Mouse (Mus musculus): ENCODE data around the gene Slc25a29. TPM values are rescaled to one million over a fixed set of nuclear protein-coding genes. Genes with fewer than 3 reads are reported as not detected.

Slc25a29 gene
- total RNA-seq, 4 experiments from 2014 or later: 13.7 to 15.9 (median 14.6) TPM

DNA sequence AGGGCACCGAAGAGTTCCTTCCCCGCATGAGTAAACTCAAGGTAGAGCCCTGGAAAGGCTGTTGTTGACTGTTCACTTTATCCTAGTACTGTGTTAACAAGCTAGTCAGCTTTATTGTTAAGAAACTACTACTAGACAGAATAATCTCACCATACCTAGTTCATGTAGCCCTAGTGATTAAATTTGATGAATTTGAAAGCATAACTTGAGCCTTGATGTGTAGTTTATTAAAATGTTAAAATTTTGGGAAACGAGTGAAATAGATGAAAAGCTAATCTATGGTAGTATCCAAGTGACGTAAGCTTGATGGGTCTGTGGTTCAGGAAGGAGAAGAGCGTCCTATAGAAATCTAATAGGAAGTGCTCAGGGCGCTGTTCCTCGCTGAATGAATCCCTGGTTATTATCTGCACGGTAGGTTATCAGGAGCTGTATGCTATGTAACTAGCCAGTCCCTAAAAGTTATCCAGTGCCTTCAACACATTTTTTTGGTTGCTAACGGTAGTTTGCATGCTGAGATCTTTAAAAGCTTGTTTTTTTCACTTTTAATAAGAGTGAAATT, 40.6 kb downstream of the Slc25a29 start:
- DNase-seq (ENCODE audit: low spot score in 2 of 2): no peak

DNA sequence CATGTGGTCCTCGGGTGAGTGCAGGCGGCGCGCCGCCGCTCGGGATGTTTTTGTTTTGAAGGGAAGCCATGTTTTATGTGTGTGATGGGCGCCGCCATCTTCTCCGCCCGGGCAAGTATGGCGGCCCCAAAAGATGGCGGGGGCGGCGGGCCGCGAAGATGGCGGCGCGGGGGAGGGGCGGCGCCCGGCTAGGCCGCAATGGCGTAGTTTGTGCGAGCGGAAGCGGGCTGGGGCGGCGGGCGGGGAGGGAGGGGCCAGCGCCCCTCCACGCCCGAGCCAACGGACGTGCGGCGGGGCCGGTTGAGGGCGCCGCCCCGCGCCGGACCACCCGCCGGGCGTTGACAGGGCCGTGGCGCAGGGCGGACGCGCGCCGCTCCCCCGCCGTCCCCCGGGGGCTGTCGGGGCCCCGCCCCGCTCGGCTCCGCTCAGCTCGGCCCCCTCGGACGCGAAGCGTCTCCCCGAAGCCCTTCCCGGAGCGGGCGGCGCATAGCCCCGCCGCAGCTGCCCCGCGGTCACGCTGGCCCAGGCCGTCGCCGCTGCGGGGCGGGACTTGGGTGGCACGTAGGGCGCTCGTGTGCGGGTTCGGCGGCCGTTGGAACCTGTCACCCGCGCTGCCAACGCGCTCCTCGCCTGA, 41.5 kb downstream of the Slc25a29 start:
- DNase-seq (ENCODE audit: low spot score in 2 of 2): peak; percentile 54 to 72

DNA sequence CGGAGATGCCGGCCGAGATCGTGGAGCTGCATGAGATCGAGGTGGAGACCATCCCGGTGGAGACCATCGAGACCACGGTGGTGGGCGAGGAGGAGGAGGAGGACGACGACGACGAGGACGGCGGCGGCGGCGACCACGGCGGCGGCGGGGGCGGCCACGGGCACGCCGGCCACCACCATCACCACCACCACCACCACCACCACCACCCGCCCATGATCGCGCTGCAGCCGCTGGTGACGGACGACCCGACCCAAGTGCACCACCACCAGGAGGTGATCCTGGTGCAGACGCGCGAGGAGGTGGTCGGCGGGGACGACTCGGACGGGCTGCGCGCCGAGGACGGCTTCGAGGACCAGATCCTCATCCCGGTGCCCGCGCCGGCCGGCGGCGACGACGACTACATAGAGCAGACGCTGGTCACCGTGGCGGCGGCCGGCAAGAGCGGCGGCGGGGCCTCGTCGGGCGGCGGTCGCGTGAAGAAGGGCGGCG, 42.2 kb downstream of the Slc25a29 start:
- DNase-seq (ENCODE audit: low spot score in 2 of 2): peak; percentile 34 to 40

DNA sequence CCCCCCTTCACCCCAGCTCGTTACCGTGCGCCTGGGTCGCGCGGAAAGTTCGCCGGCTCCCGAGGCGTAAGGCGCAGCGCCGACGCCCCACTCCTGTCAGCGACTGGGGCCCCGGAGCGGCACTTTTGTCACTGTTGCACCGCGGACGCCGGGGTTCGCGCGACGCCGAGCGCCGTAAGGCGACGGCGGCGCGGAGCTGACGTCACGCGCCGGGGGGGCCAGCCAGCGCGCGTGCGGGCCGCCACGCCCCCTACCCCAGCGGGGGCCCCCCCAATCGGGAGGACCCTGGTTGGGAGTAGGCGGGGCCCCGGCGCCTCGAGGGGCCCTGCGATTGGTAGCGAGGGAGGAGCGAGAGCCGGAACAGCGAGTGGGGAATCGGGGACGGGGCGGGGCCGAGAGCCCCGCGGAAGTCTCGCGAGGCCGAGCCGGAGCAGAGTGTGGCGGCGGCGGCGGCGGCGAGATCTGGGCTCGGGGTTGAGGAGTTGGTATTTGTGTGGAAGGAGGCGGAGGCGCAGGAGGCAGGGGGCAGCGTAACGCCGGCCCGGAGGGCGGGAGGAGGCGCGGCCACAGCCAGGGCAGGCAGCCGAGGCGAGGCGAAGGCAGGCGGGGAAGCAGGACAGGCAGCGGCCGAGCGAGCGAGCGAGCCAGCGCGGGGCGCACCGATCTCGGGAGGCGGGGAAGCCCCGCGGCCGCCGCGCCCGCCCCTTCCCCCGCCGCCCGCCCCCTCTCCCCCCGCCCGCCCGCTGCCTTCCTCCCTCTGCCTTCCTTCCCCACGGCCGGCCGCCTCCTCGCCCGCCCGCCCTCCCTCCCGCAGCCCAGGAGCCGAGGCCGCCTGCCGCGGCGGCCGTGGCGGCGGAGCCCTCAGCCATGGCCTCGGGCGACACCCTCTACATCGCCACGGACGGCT, 42.9 kb downstream of the Slc25a29 start, which contains the start of gene Yy1:
Gene Yy1, plus strand, starts transcription at position 428 of the 907 bp plus-strand sequence.
- peak; percentile 89 to 98 for DNase-seq (ENCODE audit: low spot score in 2 of 2)

DNA sequence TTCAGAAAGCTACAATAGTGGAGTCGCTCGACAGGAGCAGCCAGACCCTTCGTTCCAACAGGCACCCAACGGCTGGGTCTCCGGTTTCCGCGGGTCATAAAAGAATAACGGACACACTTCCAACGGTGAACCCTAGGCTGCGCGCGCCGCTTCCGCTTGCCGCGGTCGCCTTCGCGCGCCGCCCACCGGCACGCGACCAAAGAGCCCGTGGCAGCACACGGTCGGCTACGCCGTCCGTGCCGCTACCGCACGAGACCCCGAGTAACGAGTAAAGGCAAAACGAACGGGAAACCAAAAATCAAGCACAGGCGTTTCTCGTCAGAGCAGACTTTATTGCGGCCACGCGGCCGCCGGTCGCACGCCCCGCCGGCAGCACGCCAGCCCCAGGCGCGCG, 43.5 kb downstream of the Slc25a29 start:
- DNase-seq (ENCODE audit: low spot score in 2 of 2): peak; percentile 54 to 66

DNA sequence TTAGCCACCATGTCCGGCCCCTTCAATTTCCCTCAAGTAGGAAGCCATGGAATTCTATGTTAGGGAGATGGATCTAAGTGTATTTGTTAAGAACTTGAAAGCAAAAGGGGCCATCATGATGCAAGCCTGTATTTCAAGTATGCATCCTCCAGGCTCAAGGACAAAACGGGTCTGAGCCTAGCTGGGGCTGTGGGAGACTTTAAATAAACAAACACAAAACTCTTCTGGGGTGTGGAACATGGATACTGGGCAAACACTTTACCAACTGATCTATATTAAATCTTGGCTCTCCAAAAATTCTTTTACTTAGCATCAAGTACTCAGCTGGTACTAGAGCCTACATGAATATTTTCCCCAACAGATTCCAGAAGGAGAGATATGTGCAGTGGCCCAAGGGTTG, 48.4 kb downstream of the Slc25a29 start:
- DNase-seq (ENCODE audit: low spot score in 2 of 2): no peak

DNA sequence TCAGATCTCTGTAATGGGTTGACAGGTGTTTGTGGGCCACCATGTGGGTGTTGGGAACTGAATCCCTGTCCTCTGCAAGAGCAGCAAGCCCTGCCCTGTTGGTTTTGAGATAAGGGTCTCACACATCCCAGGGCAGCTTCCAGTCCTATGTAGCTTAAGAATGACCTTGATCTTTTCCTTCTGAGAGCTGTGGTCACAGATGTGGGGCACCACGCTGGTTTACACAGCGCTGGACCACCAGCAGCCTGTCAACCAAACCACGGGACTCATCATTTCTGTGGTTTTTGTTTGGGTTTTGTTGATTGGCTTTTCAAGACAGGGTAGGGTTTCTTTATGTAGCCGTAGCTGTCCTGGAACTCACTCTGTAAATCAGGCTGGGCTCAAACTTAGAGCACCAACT, 50.5 kb downstream of the Slc25a29 start:
- no peak for DNase-seq (ENCODE audit: low spot score in 2 of 2)

DNA sequence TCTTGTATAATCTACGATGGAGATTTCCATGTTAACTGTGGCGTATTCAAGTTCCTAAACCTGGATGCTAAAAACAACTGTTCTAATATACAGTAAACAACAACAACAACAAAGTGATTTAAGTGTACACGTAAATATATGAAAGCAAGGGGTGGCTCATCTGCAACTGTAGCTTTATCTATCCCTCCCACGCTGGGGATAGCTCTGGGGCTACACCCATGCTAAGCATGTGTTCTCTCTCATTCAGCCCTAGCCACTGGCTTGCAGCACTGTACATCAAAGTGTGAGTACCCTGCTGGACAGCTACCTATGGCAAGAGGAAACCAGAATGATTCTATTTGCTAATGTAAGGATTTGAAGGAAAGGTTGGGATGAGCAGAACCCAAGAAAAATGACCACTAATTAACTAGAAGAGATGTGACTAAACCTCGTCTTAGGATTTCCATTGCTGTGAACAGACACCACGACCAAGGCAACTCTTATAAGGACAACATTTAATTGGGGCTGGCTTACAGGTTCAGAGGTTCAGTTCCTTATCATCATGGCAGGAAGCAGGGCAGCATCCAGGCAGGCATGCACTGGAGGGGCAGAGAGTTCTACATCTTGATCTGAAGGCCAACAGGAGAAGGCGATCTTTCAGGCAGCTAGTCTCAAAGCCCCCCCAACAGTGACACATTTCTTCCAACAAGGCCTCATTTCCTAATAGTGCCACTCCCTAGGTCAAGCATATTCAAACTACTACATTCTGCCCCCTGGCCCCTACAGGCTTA, 55.4 kb downstream of the Slc25a29 start:
- DNase-seq (ENCODE audit: low spot score in 2 of 2): no peak

Small RNA genes lying within 50 kb of the gene (microRNA-seq; reads per million reads assigned to microRNA genes)
- gene Mir345: 38.3 to 40.6 reads per million in 2 experiments

Other genes with a start within 250 kb of the Slc25a29 start
- gene Degs2, start 133.6 kb downstream of the Slc25a29 start, total RNA-seq (2022): 1 to 10 TPM; 4.8 to 7.2 (median 6.6) TPM
- 10 to 100 TPM; 44.9 to 46.7 (median 46.1) TPM for gene Yy1, start 42.9 kb downstream of the Slc25a29 start, total RNA-seq (2022)
- 10 to 100 TPM in 2 of 4 experiments, 1 to 10 TPM in 2; 9.4 to 11.4 (median 10.4) TPM for gene Slc25a47, start 163 bp upstream of the Slc25a29 start, total RNA-seq (2022)
- gene Wdr25, start 57.7 kb upstream of the Slc25a29 start, total RNA-seq (2022): 10 to 100 TPM in 2 of 4 experiments, 1 to 10 TPM in 2; 7.9 to 12.9 (median 10.2) TPM
- 10 to 100 TPM; 76.5 to 92.1 (median 83.0) TPM for gene Wars, start 58.3 kb upstream of the Slc25a29 start, total RNA-seq (2022)
- gene Begain, start 232.3 kb upstream of the Slc25a29 start, total RNA-seq (2022): 100 to 1,000 TPM; 112 to 128 (median 121) TPM